Mouse (Mus musculus) kidney, embryonic 16.5 days (tissue): ENCODE measurements around the gene Ptrh2. TPM values are rescaled to one million over a fixed set of nuclear protein-coding genes. Genes with fewer than 3 reads are reported as not detected.

Experiments used
- ATAC-seq: fragments of 200-750 bp; cut with Nextera tagmentation; 2 replicates; pipeline ENCODE4 v1.8.0; 2017; ENCODE audit warnings: moderate TSS enrichment; ENCODE audit not compliant: low FRiP score, low TSS enrichment
- H3K27ac ChIP-seq: fragments of 300-500 bp; sonication (generic); 2 replicates; pipeline ENCODE4 v1.5.1; 2014; ENCODE audit warnings: low read length
- H3K27me3 ChIP-seq: fragments of 300-500 bp; sonication (generic); 2 replicates; pipeline ENCODE4 v1.6.1; 2014; ENCODE audit warnings: low read length, control low read depth, mixed read lengths; ENCODE audit not compliant: insufficient read depth
- H3K36me3 ChIP-seq: fragments of 300-500 bp; sonication (generic); 2 replicates; pipeline ENCODE4 v1.6.1; 2014; ENCODE audit warnings: low read length, control low read depth, mixed read lengths; ENCODE audit not compliant: insufficient read depth
- H3K4me1 ChIP-seq: fragments of 300-500 bp; sonication (generic); 2 replicates; pipeline ENCODE4 v1.6.1; 2014; ENCODE audit warnings: low read length, control low read depth, mixed read lengths; ENCODE audit not compliant: insufficient read depth
- H3K4me2 ChIP-seq: fragments of 300-500 bp; sonication (generic); replicated peaks from 2 replicates; pipeline ENCODE4 v1.6.1; 2014; ENCODE audit warnings: low read depth, low read length
- H3K4me3 ChIP-seq: fragments of 300-500 bp; sonication (generic); 2 replicates; pipeline ENCODE4 v1.5.1; 2014; ENCODE audit warnings: mild to moderate bottlenecking, low read length
- H3K9ac ChIP-seq: fragments of 300-500 bp; sonication (generic); replicated peaks from 2 replicates; pipeline ENCODE4 v1.6.1; 2014; ENCODE audit warnings: low read length
- H3K9me3 ChIP-seq: fragments of 300-500 bp; sonication (generic); 2 replicates; pipeline ENCODE4 v1.6.1; 2016; ENCODE audit warnings: low read length, control low read depth
- WGBS: fragments of 180-500 bp; shearing (Covaris S2); extraction: QIAGEN DNeasy Blood & Tissue Kit; methylation state at CpG from one replicate; pipeline ENCODE4 v1.1.7; 2014; 5-methylcytosine and 5-hydroxymethylcytosine counted together
- polyA plus RNA-seq: library from polyadenylated mRNA; unstranded; fragments of >200 nt; fragmentation: Nextera tagmentation; extraction: Ambion mirVana; gene quantifications from 2 replicates; pipeline ENCODE4 v1.2.1, GENCODE M21; 2015

The Ptrh2 gene
- polyA plus RNA-seq, 1 experiment from 2014 or later: 33.1 TPM

DNA sequence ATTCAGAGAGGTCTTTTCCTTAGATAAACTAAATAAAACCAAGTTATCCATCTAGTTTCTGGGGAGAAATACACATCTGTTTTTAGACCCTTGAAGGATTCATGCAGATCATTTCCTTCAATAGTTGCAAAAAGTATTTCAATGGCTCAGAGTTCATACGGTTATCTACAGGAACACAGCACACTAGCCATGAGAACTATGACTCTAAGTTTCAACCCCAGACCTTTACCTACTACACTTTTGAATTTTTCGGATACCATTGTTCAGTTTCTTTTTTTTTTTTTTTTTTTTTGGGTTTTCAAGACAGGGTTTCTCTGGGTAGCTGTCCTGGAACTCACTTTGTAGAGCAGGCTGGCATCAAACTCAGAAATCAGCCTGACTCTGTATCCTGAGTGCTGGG, 55.7 kb downstream of the Ptrh2 start:
- Histone ChIP-seq H3K4me2 (no peak overlapping the region), H3K27ac (no peak overlapping the region), H3K27me3 (no peaks in the 10 kb centered on the region), H3K9ac (no peak overlapping the region), H3K9me3 (no peaks in the 10 kb centered on the region), H3K36me3 (0 out of 2 replicates have a peak, but pooled peaks cover under 1% of the 10 kb centered on the region), H3K4me3 (no peak overlapping the region), H3K4me1 (peaks cover 9% of the 10 kb centered on the region)
- ATAC-seq: no peak
- WGBS: 82% methylated on average over 2 of the region's 2 CpGs

GRCm38 (mm10) chr11:86741505-86741904, 57.7 kb downstream of the Ptrh2 start:
- H3K27ac ChIP-seq: no peak overlapping the region
- H3K27me3 ChIP-seq: no peaks in the 10 kb centered on the region
- no peak for ATAC-seq
- H3K4me3 ChIP-seq: no peak overlapping the region
- H3K36me3 ChIP-seq: no peaks in the 10 kb centered on the region
- peaks cover 28% of the 10 kb centered on the region for H3K4me1 ChIP-seq
- WGBS: 99% methylated on average over 5 of the region's 5 CpGs
- no peak overlapping the region for H3K4me2 ChIP-seq
- H3K9me3 ChIP-seq: no peaks in the 10 kb centered on the region
- H3K9ac ChIP-seq: no peak overlapping the region

Other genes starting within 250 kb of the Ptrh2 start
- 48.5 and 49.1 TPM in 2 replicates for gene Rnft1, start 199.3 kb upstream of the Ptrh2 start, polyA plus RNA-seq
- 51.6 and 62.1 TPM in 2 replicates for gene Rps6kb1, start 139.2 kb upstream of the Ptrh2 start, polyA plus RNA-seq
- 11.4 and 13.6 TPM in 2 replicates for gene Tubd1, start 139.0 kb upstream of the Ptrh2 start, polyA plus RNA-seq
- gene Vmp1, start 149 bp upstream of the Ptrh2 start, polyA plus RNA-seq: 172 and 173 TPM in 2 replicates
- 174 and 186 TPM in 2 replicates for gene Cltc, start 73.6 kb downstream of the Ptrh2 start, polyA plus RNA-seq
- 37.8 and 38.4 TPM in 2 replicates for gene Dhx40, start 123.8 kb downstream of the Ptrh2 start, polyA plus RNA-seq